Mouse (Mus musculus): ENCODE data around the gene Gpr61.

GRCm38 (mm10) chr3:108158383-108159037 is 3.8 kb upstream of the Gpr61 start:
- TF ChIP-seq CTCF (IDR thresholded peaks at IDR 0.05; ENCODE audit: low read depth): no peak
- peak; percentile 32; the same call in 1 of the 2 replicates for TF ChIP-seq EP300 (IDR thresholded peaks at IDR 0.05; ENCODE audit: low read depth)
